Mouse (Mus musculus) stomach, embryonic 14.5 days (tissue): ENCODE data around the gene Tal1. TPM values are rescaled to one million over a fixed set of nuclear protein-coding genes. Genes with fewer than 3 reads are reported as not detected.

Experiments
- ATAC-seq: fragments of 200-750 bp; cut with Nextera tagmentation; 2 replicates; pipeline ENCODE4 v1.8.0; 2017; ENCODE audit warnings: low read depth, moderate TSS enrichment; ENCODE audit not compliant: insufficient number of reproducible peaks, insufficient read depth, low FRiP score
- H3K27ac ChIP-seq: fragments of 300-500 bp; sonication (generic); 2 replicates; pipeline ENCODE4 v1.5.1; 2014; ENCODE audit warnings: mild to moderate bottlenecking, low read length, moderate library complexity, mixed read lengths
- H3K27me3 ChIP-seq: fragments of 300-500 bp; sonication (generic); 2 replicates; pipeline ENCODE4 v1.6.1; 2014; ENCODE audit warnings: low read length, control low read depth, mixed read lengths; ENCODE audit not compliant: control insufficient read depth, insufficient read depth
- H3K36me3 ChIP-seq: fragments of 300-500 bp; sonication (generic); 2 replicates; pipeline ENCODE4 v1.6.1; 2014; ENCODE audit warnings: mild to moderate bottlenecking, control low read depth, low read length, moderate library complexity, mixed read lengths; ENCODE audit not compliant: control insufficient read depth, insufficient read depth
- H3K4me1 ChIP-seq: fragments of 300-500 bp; sonication (generic); 2 replicates; pipeline ENCODE4 v1.6.1; 2014; ENCODE audit warnings: low read length, control low read depth, mixed read lengths; ENCODE audit not compliant: control insufficient read depth, insufficient read depth
- H3K4me2 ChIP-seq: fragments of 300-500 bp; sonication (generic); replicated peaks from 2 replicates; pipeline ENCODE4 v1.6.1; 2014; ENCODE audit warnings: low read depth, low read length, control low read depth
- H3K4me3 ChIP-seq: fragments of 300-500 bp; sonication (generic); 2 replicates; pipeline ENCODE4 v1.5.1; 2014; ENCODE audit warnings: low read depth, low read length, control low read depth
- H3K9ac ChIP-seq: fragments of 300-500 bp; sonication (generic); replicated peaks from 2 replicates; pipeline ENCODE4 v1.6.1; 2014; ENCODE audit warnings: low read depth, mild to moderate bottlenecking, control low read depth, low read length, moderate library complexity, mixed read lengths
- H3K9me3 ChIP-seq: fragments of 300-500 bp; sonication (generic); 2 replicates; pipeline ENCODE4 v1.6.1; 2016; ENCODE audit warnings: low read depth, low read length, control low read depth; ENCODE audit not compliant: control insufficient read depth
- WGBS: fragments of 180-500 bp; shearing (Covaris S2); extraction: QIAGEN DNeasy Blood & Tissue Kit; methylation state at CpG from one replicate; pipeline ENCODE4 v1.1.7; 2014; 5-methylcytosine and 5-hydroxymethylcytosine counted together
- polyA plus RNA-seq: library from polyadenylated mRNA; unstranded; fragments of >200 nt; fragmentation: Nextera tagmentation; extraction: Ambion mirVana; gene quantifications from 2 replicates; pipeline ENCODE4 v1.2.1, GENCODE M21; 2014

Tal1 gene
- 0.55 and 0.97 TPM in 2 replicates for polyA plus RNA-seq

GRCm38 (mm10) chr4:115056371-115056920, at the start of gene Tal1:
Gene Tal1 (plus strand): TSS chr4:115056426.
- no peaks in the 10 kb centered on the region for H3K9me3 ChIP-seq
- peaks cover 13% of the 10 kb centered on the region for H3K4me1 ChIP-seq
- WGBS, result under 1% methylated on average over 58 of the region's 60 CpGs
- peak within 1 kb of the TSS; percentile 34 for H3K4me3 ChIP-seq
- H3K27me3 ChIP-seq, result peaks cover 62% of the 10 kb centered on the region
- peak within 1 kb of the TSS; percentile 54 for H3K4me2 ChIP-seq
- peak; percentile 56; the same call in 1 of the 2 replicates for ATAC-seq
- H3K9ac ChIP-seq, result no peak within 1 kb of the TSS
- H3K36me3 ChIP-seq, result no peaks in the 10 kb centered on the region
- H3K27ac ChIP-seq, result peak within 1 kb of the TSS; percentile 44; the same call in 1 of the 2 replicates

GRCm38 (mm10) chr4:115014276-115014675, 42.0 kb upstream of the Tal1 start:
- WGBS, result 92% methylated on average over 3 of the region's 3 CpGs

GRCm38 (mm10) chr4:115019997-115020396, 36.2 kb upstream of the Tal1 start:
- Histone ChIP-seq H3K9ac (no peak overlapping the region), H3K4me2 (no peak overlapping the region), H3K4me1 (no peaks in the 10 kb centered on the region), H3K4me3 (no peak overlapping the region), H3K27ac (no peak overlapping the region), H3K9me3 (no peaks in the 10 kb centered on the region), H3K36me3 (peaks cover 39% of the 10 kb centered on the region), H3K27me3 (no peaks in the 10 kb centered on the region)
- no peak for ATAC-seq
- WGBS, result 89% methylated on average over 3 of the region's 3 CpGs

More at GRCm38 (mm10) chr4:115014276-115014675, 42.0 kb upstream of the Tal1 start:
- Histone ChIP-seq H3K36me3 (peaks cover 40% of the 10 kb centered on the region), H3K9me3 (no peaks in the 10 kb centered on the region), H3K4me1 (no peaks in the 10 kb centered on the region), H3K4me3 (no peak overlapping the region), H3K27ac (no peak overlapping the region), H3K27me3 (no peaks in the 10 kb centered on the region), H3K9ac (no peak overlapping the region), H3K4me2 (no peak overlapping the region)
- ATAC-seq, result no peak

- WGBS, result 82% methylated on average over 6 of the region's 6 CpGs
- no peaks in the 10 kb centered on the region for H3K4me1 ChIP-seq
- no peak overlapping the region for H3K27ac ChIP-seq
- no peak overlapping the region for H3K4me3 ChIP-seq
- no peaks in the 10 kb centered on the region for H3K9me3 ChIP-seq
- ATAC-seq, result no peak
- H3K9ac ChIP-seq, result no peak overlapping the region
- H3K4me2 ChIP-seq, result no peak overlapping the region
- peaks cover 10% of the 10 kb centered on the region; the same call in 1 of the 2 replicates for H3K36me3 ChIP-seq
- H3K27me3 ChIP-seq, result no peaks in the 10 kb centered on the region
Observed at GRCm38 (mm10) chr4:115035043-115035442, 21.2 kb upstream of the Tal1 start.

GRCm38 (mm10) chr4:115038242-115038641, 18.0 kb upstream of the Tal1 start:
- Histone ChIP-seq H3K27ac (no peak overlapping the region), H3K4me3 (no peak overlapping the region), H3K4me2 (no peak overlapping the region), H3K27me3 (no peaks in the 10 kb centered on the region), H3K9me3 (no peaks in the 10 kb centered on the region), H3K4me1 (no peaks in the 10 kb centered on the region), H3K36me3 (peaks cover 26% of the 10 kb centered on the region; the same call in 1 of the 2 replicates), H3K9ac (no peak overlapping the region)
- 34% methylated on average over 4 of the region's 4 CpGs for WGBS
- ATAC-seq, result no peak

GRCm38 (mm10) chr4:115045621-115046020, 10.6 kb upstream of the Tal1 start:
- WGBS, result 85% methylated on average over 3 of the region's 3 CpGs
- Histone ChIP-seq H3K27me3 (0 out of 2 replicates have a peak, but pooled peaks cover 7% of the 10 kb centered on the region), H3K4me3 (no peak overlapping the region), H3K36me3 (peaks cover 10% of the 10 kb centered on the region; the same call in 1 of the 2 replicates), H3K4me2 (no peak overlapping the region), H3K4me1 (no peaks in the 10 kb centered on the region), H3K27ac (no peak overlapping the region), H3K9ac (no peak overlapping the region), H3K9me3 (no peaks in the 10 kb centered on the region)
- ATAC-seq, result no peak

- Histone ChIP-seq H3K27me3 (peaks cover 23% of the 10 kb centered on the region; the same call in 1 of the 2 replicates), H3K27ac (no peak overlapping the region), H3K4me3 (no peak overlapping the region), H3K9me3 (no peaks in the 10 kb centered on the region), H3K36me3 (no peaks in the 10 kb centered on the region), H3K4me2 (no peak overlapping the region), H3K9ac (no peak overlapping the region), H3K4me1 (peaks cover 4% of the 10 kb centered on the region; the same call in 1 of the 2 replicates)
- 8% methylated on average over 5 of the region's 5 CpGs for WGBS
- ATAC-seq, result peak; percentile 46; the same call in 1 of the 2 replicates
Observed at GRCm38 (mm10) chr4:115047750-115048149, 8.5 kb upstream of the Tal1 start.

- 67% methylated on average over 8 of the region's 8 CpGs for WGBS
- H3K27ac ChIP-seq, result no peak overlapping the region
- H3K9ac ChIP-seq, result no peak overlapping the region
- H3K27me3 ChIP-seq, result peaks cover 23% of the 10 kb centered on the region; the same call in 1 of the 2 replicates
- H3K9me3 ChIP-seq, result no peaks in the 10 kb centered on the region
- H3K36me3 ChIP-seq, result no peaks in the 10 kb centered on the region
- no peak overlapping the region for H3K4me3 ChIP-seq
- no peak overlapping the region for H3K4me2 ChIP-seq
- peaks cover 5% of the 10 kb centered on the region; the same call in 1 of the 2 replicates for H3K4me1 ChIP-seq
- no peak for ATAC-seq
Observed at GRCm38 (mm10) chr4:115048190-115048589, 8.0 kb upstream of the Tal1 start.
